Mouse (Mus musculus): ENCODE data around the gene Otud1.

Otud1 gene

DNA sequence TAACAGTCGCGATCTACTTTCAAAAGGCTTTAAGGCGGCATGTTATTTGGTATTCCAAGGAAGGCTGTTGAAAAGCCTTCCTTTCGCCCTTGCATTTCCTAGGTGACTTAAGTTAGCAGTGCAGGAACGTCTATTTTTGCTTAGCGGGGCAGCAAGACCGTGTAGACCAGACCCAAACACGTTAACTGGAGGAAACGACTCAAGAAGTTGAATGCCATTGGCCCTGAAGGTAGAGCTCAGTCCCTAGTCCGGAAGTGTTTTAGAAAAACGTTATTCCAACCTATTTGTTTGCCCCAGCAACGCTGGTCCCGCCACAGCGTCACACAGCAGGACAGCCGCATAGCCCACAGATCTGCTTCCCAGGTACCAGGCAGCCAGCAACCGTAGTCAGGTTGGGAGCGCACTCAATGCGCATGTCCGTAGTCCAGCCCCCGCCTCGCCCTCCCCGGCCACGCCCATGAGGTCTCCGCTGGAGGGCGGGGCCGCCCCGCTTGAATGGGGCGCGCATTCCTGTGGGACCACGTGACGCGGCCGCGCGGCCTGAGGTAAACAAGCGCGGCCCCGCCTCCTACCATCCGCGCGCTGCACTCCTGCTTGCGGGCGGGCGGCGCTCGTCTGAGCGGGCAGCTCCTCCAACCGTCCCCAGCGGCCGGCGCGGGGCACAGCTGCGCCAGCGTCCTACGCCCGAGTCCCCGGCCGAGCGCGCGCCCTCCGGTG is at the start of gene Otud1:
TSS of gene Otud1 (plus strand) at position 595 of the 717 bp plus-strand sequence.
- DNase-seq, result peak; percentile 91

DNA sequence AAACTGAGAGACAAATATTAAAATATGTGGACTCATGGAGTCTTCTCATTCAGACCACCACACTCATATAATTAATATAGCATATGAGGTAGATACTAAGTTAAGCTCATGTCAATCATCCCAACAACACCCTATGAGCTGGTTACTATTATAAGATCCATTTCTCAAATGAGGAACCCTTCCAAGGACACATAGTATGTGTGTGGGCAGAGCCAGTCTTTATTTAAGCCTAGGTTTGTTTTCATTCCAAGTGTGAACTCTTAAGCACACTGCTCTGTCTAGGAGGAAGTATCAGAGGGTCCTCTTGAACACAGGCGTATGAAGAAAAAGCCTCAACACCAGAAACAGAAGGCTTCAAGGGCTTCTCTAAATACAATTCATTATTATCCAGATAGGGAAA is 49.7 kb upstream of the Otud1 start:
- no peak for DNase-seq

DNA sequence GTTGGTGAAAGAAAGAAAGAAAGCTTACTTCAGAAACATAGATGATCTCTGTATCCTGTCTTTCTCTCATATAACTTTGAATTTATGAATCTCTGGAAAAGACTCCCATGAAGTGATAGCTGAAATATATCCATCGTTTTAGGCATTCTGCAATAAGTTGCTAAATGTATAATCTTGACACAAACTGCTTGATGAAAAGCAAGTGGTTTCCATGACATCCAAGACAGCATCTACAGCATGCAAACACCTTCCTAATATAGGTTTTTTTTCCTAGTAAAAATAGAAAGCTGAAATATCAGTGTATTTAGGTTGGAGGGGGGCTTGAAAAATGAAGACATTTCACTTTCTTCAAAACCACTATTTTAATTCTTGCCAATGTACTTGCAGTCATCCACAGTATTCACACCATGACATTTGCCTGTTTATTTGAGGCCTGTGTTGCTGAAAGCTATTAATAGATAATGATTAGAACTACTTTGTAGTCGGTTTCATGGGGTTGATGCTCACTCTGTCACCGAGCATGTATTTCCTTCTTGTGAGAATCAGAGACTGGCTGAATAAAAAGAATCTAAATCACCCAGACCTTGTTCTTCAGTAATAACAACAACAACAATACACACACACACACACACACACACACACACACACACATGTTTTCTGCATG is 49.0 kb upstream of the Otud1 start:
- DNase-seq, result no peak

DNA sequence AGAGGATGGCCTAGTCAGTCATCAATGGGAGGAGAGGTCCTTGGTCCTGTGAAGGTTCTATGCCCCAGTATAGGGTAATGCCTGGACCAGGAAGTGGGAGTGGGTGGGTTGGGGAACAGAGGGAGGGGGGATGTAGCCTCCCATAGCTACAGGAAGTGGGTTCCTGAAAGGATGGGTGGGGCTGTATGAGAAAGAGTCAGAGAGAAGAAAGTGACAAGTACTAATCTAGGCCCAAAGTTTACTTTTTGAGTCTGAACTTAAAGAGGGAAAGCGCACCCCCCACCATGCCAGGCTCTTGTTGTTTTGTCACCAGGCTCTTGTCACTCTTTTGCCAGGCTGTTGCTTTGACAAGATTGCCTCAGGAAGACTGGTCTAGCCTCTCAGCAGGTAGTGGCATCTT is 35.5 kb upstream of the Otud1 start:
- no peak for DNase-seq

DNA sequence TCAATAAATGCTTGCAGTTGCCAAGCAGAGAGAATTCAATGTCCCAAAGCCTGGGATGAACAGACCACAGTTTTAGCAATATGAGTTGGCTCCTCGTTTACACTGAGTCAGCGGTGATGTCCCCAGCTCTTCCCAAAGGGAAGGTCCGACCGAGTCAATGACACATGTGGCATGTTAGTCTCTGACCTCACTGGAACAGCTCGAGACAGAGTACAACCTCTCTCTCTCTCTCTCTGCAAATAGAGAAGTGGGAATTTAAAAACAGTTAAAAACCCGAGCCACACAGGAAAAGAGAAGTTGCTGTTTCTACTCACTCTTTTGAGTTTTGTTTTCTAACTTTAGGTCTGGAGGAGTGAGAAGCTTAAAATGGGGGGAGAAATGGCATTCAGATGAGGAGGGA is 30.5 kb upstream of the Otud1 start:
- no peak for DNase-seq

DNA sequence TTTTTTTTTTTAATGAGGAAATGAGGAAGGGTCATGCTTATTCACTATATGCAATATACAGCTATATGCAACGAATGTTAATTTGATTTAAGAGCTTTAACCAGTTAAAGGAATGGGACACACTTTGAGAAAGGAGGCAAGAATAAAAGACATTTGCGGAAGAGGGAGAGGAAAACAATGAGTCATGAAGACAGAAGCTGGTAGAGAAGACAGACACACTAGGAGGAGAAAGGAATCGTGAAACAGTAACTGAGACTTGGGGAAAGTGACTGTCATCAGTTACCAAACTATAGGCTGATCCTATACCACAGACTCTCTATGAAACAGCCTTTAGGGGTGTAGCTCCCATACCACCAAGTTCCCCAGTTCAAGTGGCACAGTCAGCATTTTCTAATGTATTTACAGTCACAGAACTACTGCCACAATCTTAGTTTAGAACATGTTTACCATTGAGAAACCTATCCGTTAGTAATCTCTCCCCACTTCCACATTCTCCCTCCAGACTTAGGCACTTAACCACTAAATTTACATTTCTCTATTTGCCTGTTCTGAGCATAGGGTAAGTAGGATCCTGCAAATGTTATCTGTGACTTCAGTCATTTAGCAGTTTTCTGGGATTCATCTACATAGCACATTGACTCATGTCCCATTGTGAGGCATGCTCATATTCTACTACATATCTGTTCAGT is 29.5 kb upstream of the Otud1 start:
- no peak for DNase-seq

DNA sequence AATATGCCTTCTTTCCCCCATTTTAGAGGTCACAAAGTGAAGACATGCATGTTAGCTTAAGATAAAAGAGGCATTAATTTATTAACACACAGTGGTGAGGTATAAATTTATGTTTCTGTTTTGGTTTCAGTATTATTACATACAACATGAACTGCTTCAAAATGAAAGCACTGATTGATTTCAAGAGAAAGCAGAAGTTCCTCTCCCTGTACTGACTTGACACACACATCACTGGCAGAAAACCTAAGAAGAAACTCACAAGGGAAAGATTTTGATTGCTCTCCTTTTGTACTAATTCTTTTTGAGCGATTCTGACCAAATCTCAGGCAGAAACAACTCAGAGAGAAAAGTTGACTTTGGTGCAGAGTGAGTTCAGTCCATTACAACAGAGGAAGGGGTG is 27.0 kb upstream of the Otud1 start:
- no peak for DNase-seq

DNA sequence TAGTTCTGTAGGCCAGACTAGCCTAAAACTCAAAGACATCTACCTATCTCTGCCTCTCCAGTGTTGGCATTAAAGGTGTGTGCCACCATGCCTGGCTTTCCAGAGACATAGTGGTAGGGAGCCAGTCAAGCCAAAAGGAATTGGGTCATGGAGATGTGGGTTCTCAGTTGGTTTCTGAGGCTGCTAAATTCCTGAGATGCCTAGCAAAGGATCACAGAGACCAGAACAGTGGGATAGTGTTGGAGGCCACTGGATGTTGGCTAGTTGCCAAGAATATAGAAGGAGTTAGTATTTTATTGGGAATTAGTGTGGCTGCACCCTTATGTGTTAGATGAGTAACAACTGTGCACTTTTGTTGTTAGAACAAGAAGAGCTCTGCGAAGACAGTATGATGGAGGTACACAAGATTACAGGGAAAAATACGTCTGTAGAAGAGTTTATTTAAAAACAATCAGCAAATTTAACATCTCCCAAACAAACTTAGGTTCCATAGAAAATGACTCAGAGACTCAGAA is 24.1 kb upstream of the Otud1 start:
- DNase-seq, result no peak

DNA sequence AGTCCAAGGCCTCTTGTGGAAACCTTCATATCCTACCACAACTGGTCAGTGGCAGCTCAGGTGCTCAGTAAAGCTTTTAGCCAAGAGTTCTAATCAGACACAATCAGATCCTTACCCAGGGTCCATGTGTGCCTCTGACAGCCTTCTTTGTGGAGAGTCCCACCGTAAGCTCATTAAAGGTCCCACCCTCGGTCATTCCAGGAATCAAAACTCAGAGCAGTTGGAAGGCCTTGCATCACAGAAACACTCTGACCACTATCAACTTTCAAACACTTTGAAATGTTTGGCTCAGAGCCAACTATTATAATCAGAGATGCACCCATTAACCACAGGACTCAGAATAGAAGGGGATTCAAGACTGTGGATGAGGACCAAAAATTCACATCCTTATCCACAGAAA is 12.4 kb upstream of the Otud1 start:
- DNase-seq, result no peak

DNA sequence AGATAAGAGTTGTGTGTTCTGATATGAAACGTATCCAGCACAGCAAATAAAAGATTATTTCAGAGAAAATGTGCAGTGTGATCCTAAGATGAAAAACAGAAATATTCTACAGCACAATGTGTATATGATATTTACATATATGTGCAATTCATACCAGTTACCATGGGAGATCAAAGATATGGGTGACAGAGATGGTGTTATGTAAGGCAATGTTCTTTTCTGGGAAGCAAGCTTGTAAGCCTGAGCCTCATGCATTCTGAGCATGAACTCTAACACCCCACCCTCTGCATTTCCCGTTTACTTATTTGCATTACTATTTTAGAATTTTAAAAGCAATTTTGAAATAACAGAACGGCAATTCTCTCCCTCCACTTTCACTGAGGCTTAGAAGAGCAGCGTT is 11.4 kb upstream of the Otud1 start:
- DNase-seq, result no peak

DNA sequence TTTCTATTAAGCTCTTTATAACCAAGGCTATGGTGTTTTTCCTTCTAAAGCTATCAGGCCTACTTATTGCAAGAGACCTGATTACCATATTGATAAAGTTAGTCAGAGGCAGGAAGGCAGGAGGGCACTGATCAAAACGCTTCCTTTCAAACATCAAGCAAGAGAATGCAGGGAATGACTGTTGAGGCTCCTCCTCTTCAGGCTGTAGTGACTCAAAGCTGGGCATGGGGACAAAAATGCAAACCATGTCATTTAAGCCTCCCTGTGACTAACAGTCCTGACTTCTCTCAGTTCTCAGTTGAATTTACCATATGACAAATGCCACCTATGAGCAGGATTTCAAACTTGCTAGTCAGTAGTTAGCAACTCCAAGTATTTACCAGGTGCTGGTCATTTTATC is 10.6 kb upstream of the Otud1 start:
- no peak for DNase-seq

DNA sequence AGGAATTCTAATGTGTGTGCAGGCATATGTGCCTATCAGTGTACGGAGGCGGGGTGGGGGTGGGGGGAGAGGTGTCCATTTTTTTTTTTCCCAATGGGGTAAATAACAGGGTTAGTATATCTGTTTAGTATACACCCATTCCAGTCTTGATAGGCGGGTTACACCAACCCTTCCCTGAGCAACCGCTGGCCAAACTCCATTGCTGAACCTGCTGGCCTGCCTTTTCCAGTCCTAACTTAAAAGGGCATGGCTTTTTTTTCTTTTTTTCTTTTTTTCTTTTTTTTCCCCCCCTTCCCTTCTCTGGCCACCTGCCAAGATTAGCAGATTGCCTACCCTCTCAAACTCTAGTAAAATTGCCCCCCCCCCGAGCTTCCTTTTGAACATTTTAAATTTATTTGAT is 1.1 kb upstream of the Otud1 start:
- DNase-seq, result no peak

DNA sequence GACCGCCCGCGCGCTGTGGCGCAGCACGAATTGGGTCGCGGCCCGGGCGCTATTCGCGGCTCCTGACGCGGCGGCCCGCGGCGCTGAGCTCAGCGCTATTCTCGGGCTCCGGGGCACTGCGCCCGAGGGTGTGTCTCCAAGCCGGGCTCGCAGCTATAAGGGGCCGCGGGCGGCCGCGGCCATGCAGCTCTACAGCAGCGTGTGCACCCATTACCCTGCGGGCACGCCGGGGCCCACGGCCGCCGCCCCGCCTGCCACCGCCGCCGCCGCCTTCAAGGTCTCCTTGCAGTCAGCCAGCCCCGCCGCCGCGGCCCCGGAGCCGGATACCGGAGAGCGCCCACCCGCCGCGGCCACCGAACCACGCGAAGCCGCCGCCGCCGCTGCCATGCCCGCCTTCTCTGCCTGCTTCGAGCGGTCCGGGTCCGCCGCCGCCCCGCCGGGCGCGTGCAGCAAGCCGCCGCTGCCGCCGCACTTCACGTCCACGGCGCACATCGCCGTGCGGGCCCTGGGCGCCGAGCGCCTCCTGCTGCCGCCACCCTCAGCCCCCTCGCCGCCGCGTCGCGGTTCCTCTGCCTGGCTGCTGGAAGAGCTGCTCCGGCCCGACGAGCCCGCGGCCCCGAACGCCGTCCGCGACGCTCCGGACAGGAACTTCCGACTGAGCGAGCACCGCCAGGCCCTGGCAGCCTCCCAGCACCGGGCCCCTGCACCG is 483 bp downstream of the Otud1 start:
- peak; percentile 60 for DNase-seq

DNA sequence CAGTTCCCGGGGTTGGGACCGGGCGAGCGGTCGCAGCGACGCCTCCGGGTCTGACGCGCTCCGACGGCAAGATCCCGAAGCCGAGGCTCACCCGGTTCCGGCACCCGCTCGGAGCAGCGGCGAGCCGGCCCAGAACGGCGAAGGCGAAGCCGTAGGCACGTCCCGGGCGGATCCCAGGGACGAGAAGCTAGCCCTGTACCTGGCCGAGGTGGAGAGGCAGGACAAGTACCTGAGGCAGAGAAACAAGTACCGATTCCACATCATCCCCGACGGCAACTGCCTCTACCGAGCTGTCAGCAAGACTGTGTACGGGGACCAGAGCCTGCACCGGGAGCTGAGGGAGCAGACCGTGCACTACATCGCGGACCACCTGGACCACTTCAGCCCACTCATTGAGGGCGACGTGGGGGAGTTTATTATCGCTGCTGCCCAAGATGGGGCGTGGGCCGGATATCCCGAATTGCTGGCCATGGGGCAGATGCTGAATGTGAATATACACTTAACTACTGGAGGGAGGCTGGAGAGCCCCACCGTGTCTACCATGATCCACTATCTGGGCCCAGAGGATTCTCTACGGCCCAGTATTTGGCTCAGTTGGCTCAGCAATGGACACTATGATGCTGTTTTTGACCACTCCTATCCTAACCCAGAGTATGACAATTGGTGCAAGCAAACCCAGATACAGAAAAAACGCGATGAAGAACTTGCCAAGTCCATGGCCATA is 1.3 kb downstream of the Otud1 start:
- DNase-seq, result no peak

DNA sequence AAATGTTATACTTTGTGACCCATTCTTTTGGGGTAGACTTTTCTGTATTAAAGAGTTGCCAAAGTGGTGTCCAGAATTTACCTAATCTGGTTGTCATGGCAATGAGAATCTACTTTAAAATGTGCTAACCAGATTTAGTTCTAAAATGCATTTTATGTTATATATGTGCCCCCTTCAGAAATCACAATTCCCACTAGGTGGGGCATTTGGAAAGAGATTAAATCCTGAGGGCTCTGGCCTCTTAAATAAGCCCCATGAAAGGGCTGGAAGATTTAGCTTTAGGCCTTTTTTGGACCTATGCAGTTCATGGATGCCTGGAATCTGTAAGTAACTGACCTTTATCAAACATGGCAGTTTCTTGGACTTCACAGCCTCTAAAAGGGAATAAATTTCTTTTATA is 3.3 kb downstream of the Otud1 start:
- no peak for DNase-seq

DNA sequence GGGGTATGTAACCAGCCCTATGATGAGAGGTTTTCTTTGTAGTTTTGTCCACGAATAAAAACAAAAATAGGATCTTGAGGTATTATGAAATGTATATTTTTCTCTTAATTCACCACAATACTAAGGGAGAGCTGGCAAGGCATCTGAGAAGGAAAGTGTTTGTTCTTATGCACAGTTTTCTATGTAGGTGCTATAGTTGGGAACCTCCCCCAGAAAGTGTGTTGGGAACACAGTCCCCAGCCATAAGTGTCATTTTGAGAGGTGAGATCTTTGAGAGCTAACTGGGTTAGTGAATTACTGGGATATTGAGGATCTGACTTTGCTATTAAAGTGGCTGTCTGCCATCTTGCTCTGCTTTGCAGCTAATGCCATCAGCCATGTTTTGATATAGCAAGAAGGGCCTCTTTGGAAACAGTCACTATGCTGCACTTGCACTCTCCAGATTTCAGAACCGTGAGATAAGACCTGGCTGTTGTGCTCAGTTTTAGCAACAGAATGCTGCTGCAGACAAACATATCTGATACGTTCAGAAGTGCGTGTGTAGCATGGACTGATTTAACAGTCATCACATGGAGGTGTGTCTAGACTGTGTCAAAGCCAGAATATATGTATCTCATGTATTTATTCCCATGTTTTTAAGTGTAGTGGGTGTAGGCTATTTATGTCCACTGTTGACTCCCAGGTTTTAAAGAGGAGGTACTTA is 5.7 kb downstream of the Otud1 start:
- DNase-seq, result no peak

DNA sequence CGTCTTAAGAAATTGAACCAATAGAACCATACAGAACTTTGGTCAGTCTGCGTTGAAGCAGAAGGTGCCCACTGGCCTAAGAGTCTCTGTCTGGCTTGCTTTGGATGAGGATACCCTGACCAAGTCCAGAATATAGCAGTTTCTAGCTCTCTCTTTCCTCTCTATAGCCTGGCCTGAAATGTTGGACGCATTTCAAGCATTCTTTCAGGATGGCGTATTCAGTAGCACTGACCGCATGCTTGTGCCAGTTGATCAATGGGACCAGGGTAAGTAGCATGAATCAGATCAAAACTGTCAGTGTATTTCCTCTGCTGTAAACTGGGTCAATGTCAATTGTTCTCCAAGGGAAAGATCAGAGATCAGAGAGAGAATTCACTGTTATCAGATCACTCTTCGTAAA is 6.6 kb downstream of the Otud1 start:
- no peak for DNase-seq

DNA sequence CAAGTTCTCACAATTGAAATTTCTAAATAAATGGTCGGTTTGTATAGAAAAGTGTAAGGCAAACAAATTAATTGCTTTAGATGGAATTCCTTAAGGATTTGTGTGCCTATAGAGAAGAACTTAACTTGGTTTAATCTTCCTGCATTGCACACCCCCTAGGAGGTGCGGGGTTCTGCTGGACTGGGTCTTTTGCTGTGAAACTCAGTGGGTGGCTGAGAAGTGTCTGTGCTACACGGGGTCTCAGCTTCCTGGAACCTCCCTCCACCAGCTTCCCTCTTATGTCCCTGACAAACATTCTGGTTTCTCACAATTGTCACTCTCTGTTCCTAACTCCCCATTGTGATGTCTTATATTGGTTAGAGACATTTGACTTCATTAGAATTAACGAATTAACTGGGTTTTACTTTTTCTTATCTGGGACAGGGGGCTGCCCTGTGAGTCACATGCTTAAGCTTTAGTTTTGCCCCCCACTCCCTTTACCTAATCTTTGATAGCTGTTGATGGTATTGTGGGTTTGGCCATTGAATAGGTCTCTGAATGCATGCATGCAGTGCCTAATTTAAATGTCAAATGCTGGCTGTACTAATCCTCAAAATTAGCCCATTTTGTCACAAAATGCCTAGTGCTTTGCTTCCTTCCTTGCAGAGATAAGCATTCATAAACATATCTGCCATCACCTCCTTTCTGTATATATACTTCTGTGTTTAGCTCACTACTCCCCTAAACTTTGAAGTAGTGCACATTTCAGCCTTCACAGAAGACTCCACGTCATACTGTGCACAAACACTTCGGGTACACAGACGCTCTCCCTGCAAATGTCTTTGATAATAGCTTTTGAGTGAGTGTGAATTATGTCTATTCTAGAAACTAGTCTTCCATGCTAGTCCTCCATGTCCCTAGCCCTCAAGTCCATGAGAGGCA is 7.3 kb downstream of the Otud1 start:
- DNase-seq, result no peak

DNA sequence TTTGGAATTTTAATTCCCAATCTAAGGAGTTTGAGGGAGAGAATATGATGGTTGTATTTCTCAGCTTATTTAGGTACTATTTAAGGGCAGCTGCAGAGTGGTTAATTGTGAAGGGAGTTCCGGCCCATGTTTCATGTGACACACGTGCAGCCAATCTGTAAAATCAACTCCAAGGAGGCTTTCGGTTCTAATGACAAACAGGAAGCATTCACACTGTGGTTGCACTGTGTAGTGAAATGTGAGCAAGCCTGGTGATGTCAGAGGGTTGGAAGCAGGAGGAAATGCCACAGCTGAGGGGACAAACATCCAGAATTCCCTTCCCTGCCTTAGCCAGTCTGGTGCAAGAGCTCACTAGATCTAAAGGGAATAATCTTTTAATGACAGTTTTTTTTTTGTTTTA is 8.3 kb downstream of the Otud1 start:
- DNase-seq, result no peak

DNA sequence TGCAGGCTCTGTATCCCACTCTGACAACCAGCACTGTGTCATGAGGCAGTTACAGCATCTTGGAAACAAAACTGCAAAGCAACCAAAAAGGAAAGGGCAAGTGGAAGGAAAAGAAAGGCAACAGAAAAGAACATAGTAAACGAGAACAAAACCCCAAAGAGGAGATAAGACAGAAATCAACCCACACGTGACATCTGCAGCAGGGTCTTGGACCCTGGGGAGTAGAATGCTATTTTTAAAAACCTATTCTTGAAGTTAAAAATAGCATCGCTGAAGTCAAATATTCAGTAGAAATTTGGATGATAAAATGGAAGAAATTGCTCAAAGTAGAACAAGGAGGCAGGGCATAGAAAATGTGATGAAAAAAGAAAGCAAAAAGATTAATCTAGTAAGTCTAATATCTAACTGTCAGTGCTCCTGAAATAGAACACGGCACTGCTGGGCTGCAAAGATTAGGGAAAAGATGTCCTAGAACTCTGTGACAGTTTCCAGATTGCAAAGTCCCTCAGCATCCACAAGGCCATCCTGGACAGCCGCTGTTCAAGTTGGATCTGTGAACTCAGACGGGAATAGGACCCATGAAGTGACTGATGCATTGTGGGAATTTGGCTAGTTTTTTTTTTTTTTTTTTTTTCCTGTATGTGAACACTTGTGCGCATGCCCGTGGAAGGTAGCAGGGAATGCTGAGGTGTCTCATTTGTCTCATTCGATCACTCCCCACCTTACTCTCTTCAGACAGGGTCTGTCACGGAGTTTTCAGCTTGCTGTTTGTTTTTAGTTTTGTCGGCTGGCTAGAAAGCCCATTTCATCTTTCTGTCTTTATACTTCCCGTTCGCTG is 13.5 kb downstream of the Otud1 start:
- no peak for DNase-seq
